Mouse (Mus musculus) MEL (cell line): Measurements from ENCODE around the gene Prdm16. TPM values are rescaled to one million over a fixed set of nuclear protein-coding genes. Genes with fewer than 3 reads are reported as not detected.

Source experiments
- DNase-seq: peaks from one replicate; pipeline ENCODE4 v3.0.0; 2011; ENCODE audit warnings: low read depth, low spot score
- H3K27ac ChIP-seq: 2 replicates; pipeline ENCODE4 v1.5.1; 2012; ENCODE audit warnings: low read depth, mild to moderate bottlenecking, control low read depth, low read length, moderate library complexity; ENCODE audit not compliant: control insufficient read depth
- H3K27me3 ChIP-seq, 2 experiments: fragments of 150-350 bp in 1 of 2; sonication (generic) in 1 of 2; 2 replicates each; pipeline ENCODE4 v1.6.1; 2012; ENCODE audit warnings: low read length in 2 of 2, mild to moderate bottlenecking in 2 of 2, improper control_type of control experiment in 1 of 2, moderate library complexity in 1 of 2; ENCODE audit not compliant: insufficient read depth in 2 of 2, control insufficient read depth in 1 of 2
- H3K36me3 ChIP-seq, 2 experiments: 2 replicates each; pipeline ENCODE4 v1.6.1; 2012 to 2014; ENCODE audit warnings: low read length in 2 of 2, improper control_type of control experiment in 1 of 2, inconsistent platforms in 1 of 2, mild to moderate bottlenecking in 1 of 2; ENCODE audit not compliant: insufficient read depth in 2 of 2, control insufficient read depth in 1 of 2
- H3K4me1 ChIP-seq, 2 experiments: fragments of 150-350 bp in 1 of 2; sonication (generic) in 1 of 2; 2 replicates each; pipeline ENCODE4 v1.6.1; 2012; ENCODE audit warnings: low read length in 2 of 2, improper control_type of control experiment in 1 of 2, mild to moderate bottlenecking in 1 of 2; ENCODE audit not compliant: insufficient read depth in 2 of 2, control insufficient read depth in 1 of 2
- H3K4me3 ChIP-seq, 2 experiments: fragments of 150-350 bp in 1 of 2; sonication (generic) in 1 of 2; 2 replicates each; pipeline ENCODE4 v1.5.1; 2012; ENCODE audit warnings: low read depth in 2 of 2, low read length in 2 of 2, mild to moderate bottlenecking in 2 of 2, moderate library complexity in 2 of 2, control low read depth in 1 of 2, improper control_type of control experiment in 1 of 2; ENCODE audit not compliant: control insufficient read depth in 1 of 2, insufficient read depth in 1 of 2
- H3K79me2 ChIP-seq: 2 replicates; pipeline ENCODE4 v1.6.1; 2012; ENCODE audit warnings: mild to moderate bottlenecking, low read length, moderate library complexity; ENCODE audit not compliant: control insufficient read depth, poor library complexity, insufficient read depth
- H3K9ac ChIP-seq: 2 replicates; pipeline ENCODE4 v1.6.1; 2012; ENCODE audit warnings: low read depth, mild to moderate bottlenecking, control low read depth, low read length, moderate library complexity; ENCODE audit not compliant: control insufficient read depth, poor library complexity, severe bottlenecking
- H3K9me3 ChIP-seq: fragments of 150-350 bp; sonication (generic); replicated peaks from 2 replicates; pipeline ENCODE4 v1.6.1; 2012; ENCODE audit warnings: mild to moderate bottlenecking, low read length, improper control_type of control experiment, moderate library complexity; ENCODE audit not compliant: insufficient read depth
- CTCF ChIP-seq, 3 experiments: IDR thresholded peaks in 2 of 3; conservative IDR thresholded peaks in 1 of 3; 2 replicates each; pipeline ENCODE4 v1.5.1; 2011 to 2012; ENCODE audit warnings: low read length in 3 of 3, low read depth in 2 of 3, mild to moderate bottlenecking in 2 of 3, improper control_type of control experiment in 1 of 3, inconsistent platforms in 1 of 3, mixed read lengths in 1 of 3, moderate library complexity in 1 of 3; ENCODE audit not compliant: control insufficient read depth in 1 of 3, insufficient read depth in 1 of 3, poor library complexity in 1 of 3, severe bottlenecking in 1 of 3
- ELF1 ChIP-seq: IDR thresholded peaks from 2 replicates; pipeline ENCODE4 v1.6.1; 2014; ENCODE audit warnings: low read depth, mild to moderate bottlenecking, inconsistent platforms, low read length, improper control_type of control experiment, moderate library complexity
- EP300 ChIP-seq, 2 experiments: IDR thresholded peaks; 2 replicates each; pipeline ENCODE4 v1.6.1; 2011; ENCODE audit warnings: improper control_type of control experiment in 2 of 2, low read length in 2 of 2, low read depth in 1 of 2, mild to moderate bottlenecking in 1 of 2
- GABPA ChIP-seq: IDR thresholded peaks from 2 replicates; pipeline ENCODE4 v1.6.1; 2012; ENCODE audit warnings: low read depth, mild to moderate bottlenecking, inconsistent platforms, low read length, improper control_type of control experiment, moderate library complexity
- KAT2A ChIP-seq: conservative IDR thresholded peaks from 2 replicates; pipeline ENCODE4 v1.6.1; 2012; ENCODE audit warnings: low read depth, low read length, improper control_type of control experiment, inconsistent platforms
- MEF2A ChIP-seq: IDR thresholded peaks from 2 replicates; pipeline ENCODE4 v1.6.1; 2014; ENCODE audit warnings: low read depth, mild to moderate bottlenecking, inconsistent platforms, low read length, improper control_type of control experiment; ENCODE audit not compliant: poor library complexity, insufficient replicate concordance, severe bottlenecking; ENCODE audit errors: extremely low read depth
- MXI1 ChIP-seq: IDR thresholded peaks from 2 replicates; pipeline ENCODE4 v1.6.1; 2011; ENCODE audit warnings: mild to moderate bottlenecking, low read depth, low read length, improper control_type of control experiment
- MYB ChIP-seq: IDR thresholded peaks from 2 replicates; pipeline ENCODE4 v1.6.1; 2011; ENCODE audit warnings: mild to moderate bottlenecking, low read depth, low read length, improper control_type of control experiment
- NELFE ChIP-seq: IDR thresholded peaks from 2 replicates; pipeline ENCODE4 v1.6.1; 2011; ENCODE audit warnings: low read depth, low read length, improper control_type of control experiment
- POLR2AphosphoS2 ChIP-seq: IDR thresholded peaks from 2 replicates; pipeline ENCODE4 v1.6.1; 2011; ENCODE audit warnings: low read length, improper control_type of control experiment
- RAD21 ChIP-seq: IDR thresholded peaks from 2 replicates; pipeline ENCODE4 v1.6.1; 2011; ENCODE audit warnings: mild to moderate bottlenecking, low read depth, low read length, improper control_type of control experiment
- RCOR1 ChIP-seq: IDR thresholded peaks from 2 replicates; pipeline ENCODE4 v1.6.1; 2012; ENCODE audit warnings: low read depth, mild to moderate bottlenecking, inconsistent platforms, low read length, improper control_type of control experiment
- SMC3 ChIP-seq: IDR thresholded peaks from 2 replicates; pipeline ENCODE4 v1.6.1; 2011; ENCODE audit warnings: low read depth, low read length, improper control_type of control experiment
- TAL1 ChIP-seq: IDR thresholded peaks from 2 replicates; pipeline ENCODE4 v1.6.1; 2012; ENCODE audit warnings: mild to moderate bottlenecking, inconsistent platforms, low read length, moderate library complexity, mixed read lengths
- TBP ChIP-seq: IDR thresholded peaks from 2 replicates; pipeline ENCODE4 v1.8.0; 2011; ENCODE audit warnings: low read depth, low read length, improper control_type of control experiment
- TCF12 ChIP-seq: IDR thresholded peaks from 2 replicates; pipeline ENCODE4 v1.6.1; 2014; ENCODE audit warnings: low read depth, mild to moderate bottlenecking, inconsistent platforms, low read length, improper control_type of control experiment, moderate library complexity
- UBTF ChIP-seq: IDR thresholded peaks from 2 replicates; pipeline ENCODE4 v1.6.1; 2012; ENCODE audit warnings: low read depth, mild to moderate bottlenecking, inconsistent platforms, low read length, improper control_type of control experiment, moderate library complexity, borderline replicate concordance; ENCODE audit not compliant: insufficient read depth
- USF2 ChIP-seq, 2 experiments: IDR thresholded peaks; 2 replicates each; pipeline ENCODE4 v1.6.1; 2011 to 2012; ENCODE audit warnings: improper control_type of control experiment in 2 of 2, low read length in 2 of 2, borderline replicate concordance in 1 of 2, inconsistent platforms in 1 of 2, low read depth in 1 of 2, mild to moderate bottlenecking in 1 of 2; ENCODE audit not compliant: insufficient read depth in 1 of 2
- ZC3H11A ChIP-seq: IDR thresholded peaks from 2 replicates; pipeline ENCODE4 v1.6.1; 2012; ENCODE audit warnings: low read depth, mild to moderate bottlenecking, inconsistent platforms, low read length, improper control_type of control experiment
- polyA plus RNA-seq, 2 experiments: library from polyadenylated mRNA; stranded (reverse) in 1 of 2; unstranded in 1 of 2; fragments of >175 nt in 1 of 2; fragments of >200 nt in 1 of 2; gene quantifications; 2 replicates each; pipeline versions ENCODE4 v1.2.1 to v1.2.4; 2012; ENCODE audit warnings: low replicate concordance in 2 of 2, low read depth in 1 of 2; ENCODE audit not compliant: insufficient read length in 2 of 2, insufficient read depth in 1 of 2, missing spikeins in 1 of 2
- total RNA-seq: library from RNA; depleted of rRNA; stranded (reverse); fragments of 300-350 nt; gene quantifications from 2 replicates; pipeline ENCODE4 v1.2.3, GENCODE M21; 2012

Gene Prdm16
- total and polyA plus RNA-seq, 3 experiments = not detected

DNA sequence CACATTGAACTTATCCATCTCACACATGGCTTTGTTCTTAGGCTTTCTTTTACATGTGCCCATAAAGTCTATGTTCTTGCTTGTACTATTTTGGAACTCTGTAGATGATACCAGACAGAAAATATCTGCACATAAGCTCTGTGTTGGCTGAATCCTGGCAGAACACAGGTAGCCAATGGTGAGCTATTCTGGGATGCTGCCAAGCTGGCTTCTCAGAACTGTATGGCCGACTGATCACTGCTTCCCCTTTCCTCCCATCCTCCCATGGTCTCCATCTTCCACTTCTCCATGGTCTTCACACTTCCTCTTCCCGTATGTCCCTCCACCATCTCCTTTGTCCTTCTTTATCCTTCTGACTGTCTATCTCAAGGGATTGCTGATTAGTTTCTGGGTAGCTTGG, 327.5 kb downstream of the Prdm16 start:
- H3K4me1 ChIP-seq = no peaks in the 10 kb centered on the region
- no peak overlapping the region for H3K9ac ChIP-seq
- DNase-seq = no peak
- TF ChIP-seq EP300 (IDR thresholded peaks at IDR 0.05; ENCODE audit: low read depth in 1 of 2, low read length in 2 of 2) (no peak), RCOR1 (no peak), POLR2AphosphoS2 (no peak), NELFE (no peak), TCF12 (no peak), KAT2A (no peak), USF2 (IDR thresholded peaks at IDR 0.05; ENCODE audit: borderline replicate concordance in 1 of 2, insufficient read depth in 1 of 2, low read depth in 1 of 2, low read length in 2 of 2) (no peak), ZC3H11A (no peak), GABPA (no peak), RAD21 (no peak), TBP (no peak), MEF2A (no peak), MXI1 (no peak), MYB (no peak), TAL1 (no peak), UBTF (no peak), ELF1 (no peak)
- no peaks in the 10 kb centered on the region for H3K36me3 ChIP-seq
- H3K27me3 ChIP-seq = no peaks in the 10 kb centered on the region
- no peaks in the 10 kb centered on the region for H3K79me2 ChIP-seq
- no peak overlapping the region for H3K4me3 ChIP-seq
- no peaks in the 10 kb centered on the region for H3K9me3 ChIP-seq
- no peak overlapping the region for H3K27ac ChIP-seq

GRCm38 (mm10) chr4:154301466-154301881, 335.2 kb downstream of the Prdm16 start, which contains the start of gene Arhgef16:
Gene Arhgef16, minus strand, starts transcription at chr4:154301676.
- TF ChIP-seq SMC3 = peak; percentile 24; the same call in 1 of the 2 replicates
- TF ChIP-seq RAD21 = peak; percentile 27
- peak; percentile 36 to 55 (median 44) for TF ChIP-seq CTCF (IDR thresholded peaks at IDR 0.05 in 2 of 3, conservative IDR thresholded peaks at IDR 0.05 in 1 of 3; ENCODE audit: control insufficient read depth in 1 of 3, insufficient read depth in 1 of 3, low read depth in 2 of 3, low read length in 3 of 3, poor library complexity in 1 of 3, severe bottlenecking in 1 of 3)
- TF ChIP-seq ZC3H11A = no peak
- peak; percentile 12 for DNase-seq
- Histone ChIP-seq H3K27me3 (no peaks in the 10 kb centered on the region), H3K9ac (no peak within 1 kb of the TSS), H3K9me3 (no peaks in the 10 kb centered on the region; the same call in 1 of the 2 replicates), H3K4me3 (no peak within 1 kb of the TSS), H3K36me3 (no peaks in the 10 kb centered on the region), H3K79me2 (no peaks in the 10 kb centered on the region), H3K27ac (no peak within 1 kb of the TSS), H3K4me1 (no peaks in the 10 kb centered on the region)
